Mouse (Mus musculus): Measurements from ENCODE around the gene Tube1. TPM values are rescaled to one million over a fixed set of nuclear protein-coding genes. Genes with fewer than 3 reads are reported as not detected.

The Tube1 gene
- total and polyA plus RNA-seq, 3 experiments = 2.5 to 7.2 TPM; not detected in 1

GRCm38 (mm10) chr10:39158306-39158705 is 24.5 kb downstream of the Tube1 start:
- H3K79me2 ChIP-seq (ENCODE audit: control insufficient read depth, insufficient read depth, low read length, poor library complexity) = no peaks in the 10 kb centered on the region
- H3K27me3 ChIP-seq (ENCODE audit: control insufficient read depth in 1 of 2, insufficient read depth in 2 of 2, low read length in 2 of 2) = no peaks in the 10 kb centered on the region; a peak in 1 of 4 replicates
- no peaks in the 10 kb centered on the region for H3K36me3 ChIP-seq (ENCODE audit: control insufficient read depth in 1 of 2, insufficient read depth in 2 of 2, low read length in 2 of 2)
- no peak overlapping the region for H3K4me3 ChIP-seq (ENCODE audit: control insufficient read depth in 1 of 2, insufficient read depth in 1 of 2, low read depth in 2 of 2, low read length in 2 of 2)
- no peaks in the 10 kb centered on the region for H3K4me1 ChIP-seq (ENCODE audit: control insufficient read depth in 1 of 2, insufficient read depth in 2 of 2, low read length in 2 of 2)
- no peaks in the 10 kb centered on the region for H3K9me3 ChIP-seq (replicated peaks; ENCODE audit: insufficient read depth, low read length)
- no peak overlapping the region for H3K27ac ChIP-seq (ENCODE audit: control insufficient read depth, low read depth, low read length)
- DNase-seq (ENCODE audit: low read depth, low spot score) = no peak
- TF ChIP-seq POLR2AphosphoS5 (IDR thresholded peaks at IDR 0.05; ENCODE audit: borderline replicate concordance, low read depth, low read length) (no peak), POLR2AphosphoS2 (IDR thresholded peaks at IDR 0.05; ENCODE audit: low read length) (no peak), KAT2A (conservative IDR thresholded peaks at IDR 0.05; ENCODE audit: low read depth, low read length) (no peak), NRF1 (IDR thresholded peaks at IDR 0.05; ENCODE audit: insufficient read depth, low read depth, low read length, poor library complexity, severe bottlenecking) (no peak), RAD21 (IDR thresholded peaks at IDR 0.05; ENCODE audit: low read depth, low read length) (no peak), TBP (IDR thresholded peaks at IDR 0.05; ENCODE audit: low read depth, low read length) (no peak), MAZ (IDR thresholded peaks at IDR 0.05; ENCODE audit: low read depth, low read length) (no peak), ETS1 (IDR thresholded peaks at IDR 0.05; ENCODE audit: low read depth, low read length) (no peak), E2F4 (IDR thresholded peaks at IDR 0.05; ENCODE audit: borderline replicate concordance, low read depth, low read length) (no peak), ZKSCAN1 (IDR thresholded peaks at IDR 0.05; ENCODE audit: low read depth, low read length) (no peak), CTCF (IDR thresholded peaks at IDR 0.05 in 2 of 3, conservative IDR thresholded peaks at IDR 0.05 in 1 of 3; ENCODE audit: control insufficient read depth in 1 of 3, insufficient read depth in 1 of 3, low read depth in 2 of 3, low read length in 3 of 3, poor library complexity in 1 of 3, severe bottlenecking in 1 of 3) (no peak), ELF1 (IDR thresholded peaks at IDR 0.05; ENCODE audit: low read depth, low read length) (no peak)
- no peak overlapping the region for H3K9ac ChIP-seq (ENCODE audit: control insufficient read depth, low read depth, low read length, poor library complexity, severe bottlenecking)

DNA sequence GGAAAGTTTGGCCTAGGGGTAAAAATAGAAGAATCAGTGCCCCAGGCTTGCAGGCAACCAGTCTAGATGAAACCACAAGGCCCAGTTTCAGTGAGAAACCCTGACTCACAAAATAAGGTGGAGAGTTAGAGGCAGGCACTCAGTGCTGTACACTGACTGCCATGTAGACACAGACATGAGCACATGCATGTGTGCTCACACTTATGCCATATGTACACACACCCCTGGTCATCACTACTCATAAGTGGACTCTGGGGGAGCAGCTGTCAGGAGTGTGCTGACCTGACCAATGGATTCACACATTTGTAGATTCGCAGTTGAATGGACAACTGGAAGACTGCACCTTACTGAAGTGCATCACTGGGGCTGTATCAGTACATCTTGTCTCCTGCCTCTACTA is 27.6 kb downstream of the Tube1 start:
- no peak for DNase-seq (ENCODE audit: low read depth, low spot score)
- no peak overlapping the region for H3K4me3 ChIP-seq (ENCODE audit: control insufficient read depth in 1 of 2, insufficient read depth in 1 of 2, low read depth in 2 of 2, low read length in 2 of 2)
- TF ChIP-seq ZKSCAN1 (IDR thresholded peaks at IDR 0.05; ENCODE audit: low read depth, low read length) (no peak), HCFC1 (IDR thresholded peaks at IDR 0.05; ENCODE audit: low read depth, low read length) (no peak), MEF2A (IDR thresholded peaks at IDR 0.05; ENCODE audit: extremely low read depth, insufficient replicate concordance, low read depth, low read length, poor library complexity, severe bottlenecking) (no peak), E2F4 (IDR thresholded peaks at IDR 0.05; ENCODE audit: borderline replicate concordance, low read depth, low read length) (no peak), POLR2AphosphoS5 (IDR thresholded peaks at IDR 0.05; ENCODE audit: borderline replicate concordance, low read depth, low read length) (no peak), MXI1 (IDR thresholded peaks at IDR 0.05; ENCODE audit: low read depth, low read length) (no peak), GABPA (IDR thresholded peaks at IDR 0.05; ENCODE audit: low read depth, low read length) (no peak), USF1 (IDR thresholded peaks at IDR 0.05; ENCODE audit: low read depth, low read length) (no peak), UBTF (IDR thresholded peaks at IDR 0.05; ENCODE audit: borderline replicate concordance, insufficient read depth, low read depth, low read length) (no peak), GATA1 (IDR thresholded peaks at IDR 0.05; ENCODE audit: low read depth, low read length) (no peak), SMC3 (IDR thresholded peaks at IDR 0.05; ENCODE audit: low read depth, low read length) (no peak), JUND (IDR thresholded peaks at IDR 0.05; ENCODE audit: low read depth, low read length) (no peak), RAD21 (IDR thresholded peaks at IDR 0.05; ENCODE audit: low read depth, low read length) (no peak), ZMIZ1 (IDR thresholded peaks at IDR 0.05; ENCODE audit: low read depth, low read length) (no peak), USF2 (IDR thresholded peaks at IDR 0.05; ENCODE audit: borderline replicate concordance in 1 of 2, insufficient read depth in 1 of 2, low read depth in 1 of 2, low read length in 2 of 2) (no peak), MAZ (IDR thresholded peaks at IDR 0.05; ENCODE audit: low read depth, low read length) (no peak), ETS1 (IDR thresholded peaks at IDR 0.05; ENCODE audit: low read depth, low read length) (no peak), CHD2 (IDR thresholded peaks at IDR 0.05; ENCODE audit: low read length) (no peak), MYC (IDR thresholded peaks at IDR 0.05; ENCODE audit: low read depth, low read length) (no peak), TBP (IDR thresholded peaks at IDR 0.05; ENCODE audit: low read depth, low read length) (no peak)

More for the DNA sequence above, 27.6 kb downstream of the Tube1 start:
- Histone ChIP-seq H3K36me3 (ENCODE audit: control insufficient read depth in 1 of 2, insufficient read depth in 2 of 2, low read length in 2 of 2) (no peaks in the 10 kb centered on the region), H3K27me3 (ENCODE audit: control insufficient read depth in 1 of 2, insufficient read depth in 2 of 2, low read length in 2 of 2) (no peaks in the 10 kb centered on the region; a peak in 1 of 4 replicates), H3K9me3 (replicated peaks; ENCODE audit: insufficient read depth, low read length) (no peaks in the 10 kb centered on the region), H3K4me1 (ENCODE audit: control insufficient read depth in 1 of 2, insufficient read depth in 2 of 2, low read length in 2 of 2) (no peaks in the 10 kb centered on the region), H3K27ac (ENCODE audit: control insufficient read depth, low read depth, low read length) (no peak overlapping the region), H3K9ac (ENCODE audit: control insufficient read depth, low read depth, low read length, poor library complexity, severe bottlenecking) (no peak overlapping the region), H3K79me2 (ENCODE audit: control insufficient read depth, insufficient read depth, low read length, poor library complexity) (no peaks in the 10 kb centered on the region)

Data from MEL (cell line).